Mouse (Mus musculus) testis, adult 2 months (tissue): Measurements from ENCODE around the gene Trim31. TPM values are rescaled to one million over a fixed set of nuclear protein-coding genes. Genes with fewer than 3 reads are reported as not detected.
A peak's percentile ranks its signal among the peaks of the same experiment; 100 is the strongest.

Experiments
- H3K27ac ChIP-seq: fragments of 200-500 bp; 2 replicates; pipeline ENCODE4 v1.5.1; 2012; ENCODE audit warnings: low read depth, low read length; ENCODE audit not compliant: control insufficient read depth, insufficient read depth
- H3K27me3 ChIP-seq: fragments of 200-500 bp; 2 replicates; pipeline ENCODE4 v1.6.1; 2012; ENCODE audit warnings: mild to moderate bottlenecking, low read length, moderate library complexity; ENCODE audit not compliant: control insufficient read depth, insufficient read depth
- H3K36me3 ChIP-seq: fragments of 200-500 bp; 2 replicates; pipeline ENCODE4 v1.6.1; 2012; ENCODE audit warnings: mild to moderate bottlenecking, low read length; ENCODE audit not compliant: control insufficient read depth, insufficient read depth
- H3K4me1 ChIP-seq: fragments of 200-500 bp; 2 replicates; pipeline ENCODE4 v1.6.1; 2012; ENCODE audit warnings: low read length; ENCODE audit not compliant: control insufficient read depth, insufficient read depth
- H3K4me3 ChIP-seq: fragments of 200-500 bp; 2 replicates; pipeline ENCODE4 v1.5.1; 2012; ENCODE audit warnings: low read depth, mild to moderate bottlenecking, low read length, moderate library complexity, mixed read lengths; ENCODE audit not compliant: control insufficient read depth
- CTCF ChIP-seq: fragments of 200-500 bp; IDR thresholded peaks from 2 replicates; pipeline ENCODE4 v1.5.1; 2012; ENCODE audit warnings: low read depth, mild to moderate bottlenecking, inconsistent platforms, low read length, moderate library complexity; ENCODE audit not compliant: control insufficient read depth, insufficient read depth, insufficient replicate concordance
- POLR2A ChIP-seq: fragments of 200-500 bp; IDR thresholded peaks from 2 replicates; pipeline ENCODE4 v1.6.1; 2012; ENCODE audit warnings: low read depth, mild to moderate bottlenecking, inconsistent platforms, low read length, moderate library complexity; ENCODE audit not compliant: control insufficient read depth
- polyA plus RNA-seq: library from polyadenylated mRNA; depleted of rRNA; stranded (reverse); fragments of >200 nt; gene quantifications from 2 replicates; pipeline ENCODE4 v1.2.3, GENCODE M21; 2012

Trim31 gene
- polyA plus RNA-seq, 1 experiment = not detected

DNA sequence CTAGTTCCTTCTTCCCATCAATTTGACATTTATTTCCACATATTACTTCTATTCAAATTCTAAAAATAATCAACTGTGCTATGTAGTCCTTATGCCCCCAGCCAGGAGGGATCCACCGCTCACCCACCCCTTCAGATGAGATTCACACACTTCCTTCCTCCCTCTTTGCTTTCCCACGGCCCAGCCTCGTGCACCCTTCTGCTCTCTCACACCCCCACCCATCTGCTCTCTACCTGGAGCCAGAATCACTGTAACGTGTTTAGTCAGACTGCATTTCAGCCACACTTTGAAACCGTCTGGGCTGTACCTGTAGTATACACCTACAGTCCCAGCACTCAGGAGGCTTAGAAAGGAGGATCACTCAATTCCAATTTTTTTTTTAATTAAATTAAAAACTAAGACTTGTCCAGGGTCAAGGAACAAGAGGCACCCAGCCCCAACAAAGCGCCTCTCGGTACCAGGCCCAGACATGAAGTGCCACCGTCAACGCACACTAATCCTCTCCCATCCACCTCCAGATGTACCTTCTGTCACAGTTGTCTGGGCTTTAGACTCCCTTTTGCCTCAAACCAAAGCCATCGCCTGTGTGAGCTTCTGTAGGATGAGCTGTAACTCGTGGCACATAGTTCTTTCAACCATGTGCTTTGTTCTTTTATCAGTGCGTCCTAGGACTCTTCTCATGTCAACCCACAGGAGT is 31.5 kb downstream of the Trim31 start:
- Histone ChIP-seq H3K27me3 (no peaks in the 10 kb centered on the region), H3K4me3 (no peak overlapping the region), H3K36me3 (no peaks in the 10 kb centered on the region), H3K27ac (no peak overlapping the region), H3K4me1 (no peaks in the 10 kb centered on the region)
- no peak for TF ChIP-seq POLR2A
- no peak for TF ChIP-seq CTCF

DNA sequence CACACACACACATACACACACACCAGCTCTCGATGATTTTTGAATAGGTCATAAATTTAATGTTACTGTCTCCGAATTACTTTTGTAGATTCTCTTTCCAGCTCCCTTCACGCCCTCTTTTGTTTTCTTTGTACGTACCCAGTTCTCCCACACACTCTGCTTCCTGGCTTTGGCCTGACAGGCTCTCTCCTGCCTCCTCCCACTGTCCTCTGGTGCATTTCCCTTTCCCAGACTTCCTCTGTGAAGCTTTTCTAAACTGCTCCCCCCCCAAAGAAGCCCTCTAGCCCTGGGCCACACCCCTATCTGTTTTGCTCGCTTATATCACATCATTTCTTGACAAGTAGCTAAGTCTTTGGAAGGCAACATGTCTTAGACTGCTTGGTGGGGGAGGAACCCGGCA is 32.3 kb downstream of the Trim31 start:
- H3K27me3 ChIP-seq = no peaks in the 10 kb centered on the region
- no peak for TF ChIP-seq POLR2A
- TF ChIP-seq CTCF = no peak
- no peaks in the 10 kb centered on the region for H3K36me3 ChIP-seq
- H3K4me1 ChIP-seq = no peaks in the 10 kb centered on the region
- H3K27ac ChIP-seq = no peak overlapping the region
- no peak overlapping the region for H3K4me3 ChIP-seq

DNA sequence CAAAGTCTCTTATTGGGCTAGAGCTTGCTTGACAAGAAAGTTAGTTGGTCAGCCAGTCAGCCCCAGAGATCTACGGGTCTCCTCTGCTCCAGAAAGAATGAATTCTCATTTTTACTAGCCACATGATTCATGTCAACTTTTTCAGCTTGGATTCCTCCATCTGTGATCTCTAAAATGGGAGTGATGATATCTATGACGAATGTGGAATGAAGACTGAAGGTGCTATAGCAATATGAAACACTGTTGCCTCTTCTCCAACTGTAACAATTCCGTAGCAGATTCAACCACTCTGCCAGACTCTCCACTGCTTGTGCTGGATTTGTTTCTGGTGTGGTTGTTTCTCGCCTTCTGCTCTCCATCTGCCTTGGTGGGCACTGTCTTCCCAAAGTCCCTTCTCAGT is 33.2 kb downstream of the Trim31 start:
- Histone ChIP-seq H3K4me3 (no peak overlapping the region), H3K27ac (no peak overlapping the region), H3K4me1 (no peaks in the 10 kb centered on the region), H3K36me3 (no peaks in the 10 kb centered on the region), H3K27me3 (no peaks in the 10 kb centered on the region)
- TF ChIP-seq CTCF (no peak), POLR2A (no peak)

DNA sequence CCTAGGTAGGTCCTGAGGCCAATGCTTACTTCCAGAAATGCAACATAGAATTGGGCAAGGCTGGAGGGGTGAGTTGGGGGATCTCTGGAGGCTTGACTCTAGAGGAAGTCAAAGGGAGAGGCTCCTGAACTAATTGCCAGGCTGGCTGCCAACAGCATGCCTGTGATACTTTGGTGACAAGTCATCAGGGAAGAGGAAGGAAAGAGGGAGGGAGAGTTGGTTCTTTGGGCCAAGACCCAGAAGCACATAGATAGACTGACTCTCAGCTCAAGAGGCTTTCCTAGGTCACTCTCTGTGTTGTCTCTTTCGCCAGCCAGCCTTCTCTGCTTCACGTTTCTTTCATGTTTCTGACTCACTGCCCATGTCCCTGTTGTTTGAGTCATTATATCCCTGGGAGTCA is 33.9 kb downstream of the Trim31 start:
- Histone ChIP-seq H3K36me3 (no peaks in the 10 kb centered on the region), H3K4me1 (no peaks in the 10 kb centered on the region), H3K4me3 (no peak overlapping the region), H3K27ac (no peak overlapping the region), H3K27me3 (no peaks in the 10 kb centered on the region)
- no peak for TF ChIP-seq POLR2A
- no peak for TF ChIP-seq CTCF

DNA sequence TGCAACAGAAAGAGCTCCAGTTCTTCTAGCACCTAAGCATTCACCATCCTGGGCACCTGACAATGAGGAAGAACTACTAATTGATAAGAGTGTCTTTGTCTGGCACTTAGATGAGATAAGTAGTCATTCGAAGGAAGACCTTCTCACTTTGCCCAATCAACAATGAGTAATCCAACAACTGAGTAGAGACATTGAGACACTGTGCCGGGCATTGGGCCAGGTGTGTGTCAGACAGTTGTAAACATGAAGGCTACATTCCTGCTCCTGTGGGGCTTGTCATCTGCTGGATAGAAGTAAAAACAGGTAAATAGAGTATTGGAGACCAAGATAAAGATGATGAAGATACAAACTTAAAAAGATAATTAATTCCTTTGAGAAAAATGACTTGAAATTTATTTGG is 40.1 kb downstream of the Trim31 start:
- Histone ChIP-seq H3K4me3 (no peak overlapping the region), H3K4me1 (peaks cover 8% of the 10 kb centered on the region), H3K27me3 (no peaks in the 10 kb centered on the region), H3K27ac (no peak overlapping the region), H3K36me3 (no peaks in the 10 kb centered on the region)
- TF ChIP-seq POLR2A (no peak), CTCF (no peak)

DNA sequence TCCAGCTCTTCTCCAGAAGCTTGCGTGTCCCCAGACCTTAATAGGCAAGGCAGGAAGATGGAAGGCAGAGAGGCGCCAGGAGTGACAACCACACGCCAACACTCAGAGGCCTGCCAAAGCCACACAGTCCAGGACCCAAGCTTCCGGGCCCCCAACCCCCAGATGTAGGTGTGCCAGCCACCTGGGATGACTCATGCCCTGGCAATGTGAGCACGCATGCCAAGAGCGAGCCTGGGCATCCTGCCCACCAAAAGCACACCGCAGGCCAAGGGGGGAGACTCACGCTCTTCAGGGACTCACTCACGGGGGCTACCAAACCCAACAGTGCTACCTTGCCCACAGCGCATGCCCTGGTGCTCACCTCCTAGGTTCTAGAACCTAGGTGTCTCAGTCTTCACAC is 44.5 kb downstream of the Trim31 start:
- TF ChIP-seq CTCF (no peak), POLR2A (no peak)
- H3K27ac ChIP-seq = no peak overlapping the region
- H3K36me3 ChIP-seq = no peaks in the 10 kb centered on the region
- H3K4me1 ChIP-seq = peaks cover 19% of the 10 kb centered on the region
- peak overlapping the region; percentile 21; the same call in 1 of the 2 replicates for H3K4me3 ChIP-seq
- H3K27me3 ChIP-seq = no peaks in the 10 kb centered on the region

DNA sequence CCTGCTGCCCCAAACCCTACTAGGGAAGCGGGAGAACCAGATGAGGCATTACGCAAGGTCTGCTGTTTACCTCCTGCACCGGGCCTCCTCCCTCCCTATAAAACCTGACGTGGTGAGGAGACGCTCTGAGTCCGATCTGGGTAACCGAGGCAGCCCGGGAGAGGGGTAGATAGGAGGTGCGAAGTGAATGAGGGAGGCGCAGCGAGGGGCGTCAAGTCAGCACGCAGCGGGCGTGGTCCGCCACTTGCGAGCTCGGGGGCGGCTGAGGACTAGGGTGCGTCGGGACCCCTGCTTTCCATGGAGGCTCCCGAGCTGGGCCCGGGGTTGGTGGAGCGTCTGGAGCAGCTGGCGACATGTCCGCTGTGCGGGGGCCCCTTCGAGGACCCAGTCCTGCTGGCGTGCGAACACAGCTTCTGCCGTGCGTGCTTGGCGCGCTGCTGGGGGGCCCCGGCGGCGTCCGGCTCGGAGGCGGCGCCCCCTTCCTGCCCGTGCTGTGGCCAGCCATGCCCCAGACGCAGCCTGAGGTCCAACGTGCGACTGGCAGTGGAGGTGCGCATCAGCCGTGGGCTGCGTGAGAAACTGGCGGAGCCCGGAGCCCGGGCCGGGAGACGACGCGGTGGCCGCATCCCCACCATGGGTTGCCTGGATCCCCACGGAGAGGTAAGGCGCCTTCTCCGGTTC is 45.0 kb downstream of the Trim31 start, which contains the start of gene Rnf39:
Rnf39 (plus strand) TSS at position 128 of the 681 bp plus-strand sequence.
- Histone ChIP-seq H3K27me3 (no peaks in the 10 kb centered on the region), H3K4me3 (peak within 1 kb of the TSS; percentile 21), H3K36me3 (no peaks in the 10 kb centered on the region), H3K27ac (no peak within 1 kb of the TSS), H3K4me1 (peaks cover 19% of the 10 kb centered on the region)
- TF ChIP-seq CTCF = no peak
- no peak for TF ChIP-seq POLR2A

DNA sequence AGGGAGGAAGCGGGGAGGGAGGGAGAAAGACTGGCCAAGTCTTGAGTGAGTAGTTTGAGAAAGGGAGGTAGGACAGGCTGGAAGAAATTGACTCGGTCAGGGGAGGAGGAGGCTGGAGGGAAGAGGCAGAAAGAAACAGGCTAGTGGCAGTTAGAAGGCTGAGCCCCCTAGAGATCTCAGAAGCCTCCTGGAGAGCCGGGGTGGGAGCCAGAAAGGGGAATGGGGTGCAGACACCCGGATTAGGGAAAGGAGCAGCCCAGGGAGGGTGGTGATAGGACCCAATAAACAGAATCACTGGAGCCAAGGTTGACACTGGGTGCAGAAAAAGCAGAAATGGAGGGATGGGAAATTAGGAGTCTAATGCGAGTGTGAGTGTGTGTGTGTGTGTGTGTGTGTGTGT is 45.8 kb downstream of the Trim31 start:
- no peaks in the 10 kb centered on the region for H3K36me3 ChIP-seq
- H3K4me1 ChIP-seq = peaks cover 19% of the 10 kb centered on the region
- no peak overlapping the region for H3K27ac ChIP-seq
- no peak overlapping the region for H3K4me3 ChIP-seq
- no peaks in the 10 kb centered on the region for H3K27me3 ChIP-seq
- no peak for TF ChIP-seq CTCF
